Mouse (Mus musculus) stomach, postnatal 0 days (tissue): ENCODE measurements around the gene Rhbdl1.

Experiments used
- CTCF ChIP-seq: IDR thresholded peaks from 2 replicates; pipeline ENCODE4 v1.5.1; 2016; ENCODE audit warnings: antibody characterized with exemption, low read depth, mild to moderate bottlenecking, moderate library complexity
- EP300 ChIP-seq: optimal IDR thresholded peaks from 2 replicates; pipeline ENCODE3; 2016; ENCODE audit warnings: antibody characterized with exemption

GRCm38 (mm10) chr17:25808028-25808427 is 29.1 kb downstream of the Rhbdl1 start:
- no peak for TF ChIP-seq CTCF
- TF ChIP-seq EP300: no peak
